Mouse (Mus musculus): ENCODE data around the gene Srarp. TPM values are rescaled to one million over a fixed set of nuclear protein-coding genes. Genes with fewer than 3 reads are reported as not detected.

Srarp gene
- total RNA-seq (2014; fragmentation: Nextera tagmentation) (not detected in 2 replicates), total RNA-seq (2017) (not detected in 2 replicates)

DNA sequence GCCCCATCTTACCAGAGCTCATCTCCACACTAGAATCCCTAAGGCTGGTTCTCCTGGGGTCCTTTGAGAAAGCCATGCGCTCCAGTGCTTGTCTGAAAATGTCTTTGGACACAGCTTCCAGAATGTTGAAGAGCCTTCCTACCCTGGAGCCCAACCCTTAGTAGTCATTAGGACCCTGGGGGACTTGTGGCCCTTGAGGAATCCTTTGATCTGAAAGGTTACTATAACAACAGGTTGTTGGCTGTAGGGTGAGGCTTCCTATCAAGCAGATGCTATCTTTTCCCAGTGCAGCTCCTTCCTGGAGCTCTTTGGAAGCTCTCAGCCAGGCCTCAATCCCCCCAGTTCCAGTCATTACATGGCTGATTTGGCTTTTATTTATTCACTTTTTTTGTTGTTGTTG lies at the start of gene Srarp:
TSS of gene Srarp (minus strand) at position 132 of the 400 bp plus-strand sequence.
- no peak for ATAC-seq (replicated peaks; ENCODE audit: low FRiP score, low TSS enrichment, poor library complexity, severe bottlenecking)

DNA sequence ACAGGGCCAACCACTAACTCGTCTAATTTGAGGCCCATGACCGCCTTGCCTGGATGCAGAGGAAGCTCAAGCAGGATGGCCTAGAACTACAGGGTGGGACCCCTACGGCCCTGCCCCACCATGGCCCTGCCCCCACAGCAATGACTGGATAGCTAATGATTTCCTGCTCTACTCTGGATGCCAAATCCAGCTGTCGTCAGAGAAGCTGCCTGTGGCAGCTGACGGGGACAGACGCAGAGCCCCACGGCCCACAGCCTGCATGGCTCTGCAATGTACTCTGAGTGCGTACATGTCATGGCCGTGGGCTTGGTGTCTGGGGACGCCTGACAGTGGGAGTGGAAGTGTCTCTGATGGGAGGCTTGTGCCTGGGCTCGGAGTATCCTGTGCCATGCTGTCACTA lies 48.2 kb upstream of the Srarp start:
- ATAC-seq (replicated peaks; ENCODE audit: low FRiP score, low TSS enrichment, poor library complexity, severe bottlenecking), result no peak

- ATAC-seq (replicated peaks; ENCODE audit: low FRiP score, low TSS enrichment, poor library complexity, severe bottlenecking), result no peak
Measured at GRCm38 (mm10) chr4:141479411-141479810, 43.5 kb upstream of the Srarp start.

- no peak for ATAC-seq (replicated peaks; ENCODE audit: low FRiP score, low TSS enrichment, poor library complexity, severe bottlenecking)
Measured at GRCm38 (mm10) chr4:141478794-141479193, 42.9 kb upstream of the Srarp start.

- ATAC-seq (replicated peaks; ENCODE audit: low FRiP score, low TSS enrichment, poor library complexity, severe bottlenecking), result no peak
Measured at GRCm38 (mm10) chr4:141478225-141478624, 42.3 kb upstream of the Srarp start.

GRCm38 (mm10) chr4:141477681-141478102 lies 41.8 kb upstream of the Srarp start:
- ATAC-seq (replicated peaks; ENCODE audit: low FRiP score, low TSS enrichment, poor library complexity, severe bottlenecking), result 0 out of 2 replicates have a peak, but pooled peaks have one; percentile 23

GRCm38 (mm10) chr4:141474431-141474830 lies 38.5 kb upstream of the Srarp start:
- ATAC-seq (replicated peaks; ENCODE audit: low FRiP score, low TSS enrichment, poor library complexity, severe bottlenecking), result no peak

GRCm38 (mm10) chr4:141472641-141473321 lies 36.9 kb upstream of the Srarp start:
- no peak for ATAC-seq (replicated peaks; ENCODE audit: low FRiP score, low TSS enrichment, poor library complexity, severe bottlenecking)

- ATAC-seq (replicated peaks; ENCODE audit: low FRiP score, low TSS enrichment, poor library complexity, severe bottlenecking), result no peak
Measured at GRCm38 (mm10) chr4:141471491-141471890, 35.6 kb upstream of the Srarp start.

- no peak for ATAC-seq (replicated peaks; ENCODE audit: low FRiP score, low TSS enrichment, poor library complexity, severe bottlenecking)
Measured at GRCm38 (mm10) chr4:141469343-141469742, 33.4 kb upstream of the Srarp start.

DNA sequence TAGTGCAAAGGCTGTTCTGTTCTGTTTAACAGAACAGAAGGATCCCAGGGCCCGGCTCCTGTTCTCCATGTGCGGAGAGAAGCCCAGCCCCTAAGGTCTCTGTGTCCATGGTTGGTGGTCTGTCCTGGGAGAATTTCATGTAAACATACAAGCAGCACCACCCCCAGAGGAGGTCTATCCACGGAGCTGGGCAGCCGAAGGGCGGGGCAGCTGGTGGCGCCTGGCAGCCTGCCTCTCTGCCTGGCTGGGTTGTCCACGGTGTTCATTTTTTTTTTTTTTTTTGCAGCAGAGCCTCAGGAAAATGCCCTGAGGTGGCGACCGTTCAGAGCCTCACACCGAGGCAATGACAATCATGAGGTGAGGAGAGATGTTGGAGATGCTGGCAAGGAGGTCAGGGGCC lies 32.7 kb upstream of the Srarp start:
- no peak for ATAC-seq (replicated peaks; ENCODE audit: low FRiP score, low TSS enrichment, poor library complexity, severe bottlenecking)

DNA sequence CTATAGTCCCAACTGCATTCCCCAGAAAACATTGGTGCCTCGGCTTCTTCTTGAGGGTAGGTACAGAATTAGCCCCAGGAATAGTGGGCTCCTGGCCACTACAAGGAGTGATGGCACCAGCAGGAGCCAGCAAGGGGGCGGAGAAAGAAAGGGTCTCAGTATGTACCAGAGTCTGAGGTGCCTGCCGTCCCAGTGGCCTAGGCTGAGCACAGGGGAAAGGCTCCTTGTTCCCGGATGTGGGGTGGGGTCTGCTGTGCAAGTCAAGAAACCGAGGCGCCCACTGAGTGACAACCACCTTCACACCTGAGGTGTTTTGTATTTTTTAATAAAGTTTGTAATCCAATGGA lies 31.6 kb upstream of the Srarp start:
- ATAC-seq (replicated peaks; ENCODE audit: low FRiP score, low TSS enrichment, poor library complexity, severe bottlenecking), result no peak

DNA sequence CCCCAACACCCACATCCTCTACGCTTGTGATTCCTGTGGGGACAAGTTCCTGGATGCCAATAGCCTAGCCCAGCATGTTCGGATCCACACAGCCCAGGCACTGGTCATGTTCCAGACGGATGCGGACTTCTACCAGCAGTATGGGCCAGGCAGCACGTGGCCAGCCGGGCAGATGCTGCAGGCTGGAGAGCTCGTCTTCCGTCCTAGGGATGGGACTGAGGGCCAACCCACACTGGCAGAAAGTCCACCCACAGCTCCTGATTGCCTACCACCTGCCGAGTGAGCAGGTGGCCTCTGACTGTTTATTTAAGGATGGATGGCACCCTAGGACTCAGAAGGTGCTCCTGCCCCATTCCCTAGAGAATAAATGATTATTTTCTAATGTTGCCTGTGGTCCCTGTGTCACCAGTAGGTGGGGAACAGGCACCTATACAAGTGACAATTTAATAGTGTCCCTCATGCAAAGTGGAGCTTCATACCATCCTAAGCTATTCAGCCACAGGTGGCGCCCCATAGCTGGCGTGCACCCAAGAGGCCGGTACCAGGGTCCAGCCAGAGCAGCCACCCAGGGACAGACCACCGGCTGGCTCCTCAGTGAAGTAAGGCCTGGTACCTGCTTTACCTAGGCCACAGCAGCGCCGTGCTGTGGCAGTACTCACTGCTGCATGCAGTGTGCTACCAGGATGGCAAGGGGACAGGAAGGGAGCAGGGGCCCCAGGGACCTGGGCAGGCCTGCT lies 31.1 kb upstream of the Srarp start:
- ATAC-seq (replicated peaks; ENCODE audit: low FRiP score, low TSS enrichment, poor library complexity, severe bottlenecking), result no peak

DNA sequence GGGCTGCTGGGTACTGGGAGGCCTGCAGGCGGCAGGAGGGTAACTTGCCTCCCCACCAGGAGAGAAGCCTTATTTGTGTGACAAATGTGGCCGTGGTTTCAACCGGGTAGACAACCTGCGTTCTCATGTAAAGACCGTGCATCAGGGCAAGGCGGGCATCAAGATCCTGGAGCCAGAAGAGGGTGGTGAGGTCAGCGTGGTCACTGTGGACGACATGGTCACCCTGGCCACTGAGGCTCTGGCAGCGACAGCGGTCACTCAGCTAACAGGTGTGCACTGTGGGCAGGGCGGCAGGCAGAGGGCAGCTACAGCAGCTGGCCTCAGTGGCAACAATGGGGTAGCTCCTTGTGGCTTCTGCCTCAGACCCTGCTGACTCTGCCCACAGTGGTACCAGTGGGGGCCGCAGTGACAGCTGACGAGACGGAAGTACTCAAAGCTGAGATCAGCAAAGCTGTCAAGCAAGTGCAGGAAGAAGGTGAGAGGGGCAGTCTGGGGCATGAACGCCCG lies 30.4 kb upstream of the Srarp start:
- ATAC-seq (replicated peaks; ENCODE audit: low FRiP score, low TSS enrichment, poor library complexity, severe bottlenecking), result no peak

GRCm38 (mm10) chr4:141465512-141466288 lies 29.8 kb upstream of the Srarp start:
- ATAC-seq (replicated peaks; ENCODE audit: low FRiP score, low TSS enrichment, poor library complexity, severe bottlenecking), result no peak

DNA sequence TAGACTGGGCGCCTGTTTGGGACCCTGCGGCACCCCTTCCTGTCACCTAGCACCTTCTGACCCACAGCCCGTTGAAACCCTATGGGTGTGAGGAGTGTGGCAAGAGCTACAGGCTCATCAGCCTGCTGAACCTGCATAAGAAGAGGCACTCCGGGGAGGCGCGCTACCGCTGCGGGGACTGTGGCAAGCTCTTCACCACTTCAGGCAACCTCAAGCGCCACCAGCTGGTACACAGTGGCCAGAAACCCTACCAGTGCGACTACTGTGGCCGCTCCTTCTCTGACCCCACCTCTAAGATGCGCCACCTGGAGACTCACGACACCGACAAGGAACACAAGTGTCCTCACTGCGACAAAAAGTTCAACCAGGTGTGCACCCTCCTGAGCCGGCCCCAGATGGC lies 28.8 kb upstream of the Srarp start:
- ATAC-seq (replicated peaks; ENCODE audit: low FRiP score, low TSS enrichment, poor library complexity, severe bottlenecking), result no peak

DNA sequence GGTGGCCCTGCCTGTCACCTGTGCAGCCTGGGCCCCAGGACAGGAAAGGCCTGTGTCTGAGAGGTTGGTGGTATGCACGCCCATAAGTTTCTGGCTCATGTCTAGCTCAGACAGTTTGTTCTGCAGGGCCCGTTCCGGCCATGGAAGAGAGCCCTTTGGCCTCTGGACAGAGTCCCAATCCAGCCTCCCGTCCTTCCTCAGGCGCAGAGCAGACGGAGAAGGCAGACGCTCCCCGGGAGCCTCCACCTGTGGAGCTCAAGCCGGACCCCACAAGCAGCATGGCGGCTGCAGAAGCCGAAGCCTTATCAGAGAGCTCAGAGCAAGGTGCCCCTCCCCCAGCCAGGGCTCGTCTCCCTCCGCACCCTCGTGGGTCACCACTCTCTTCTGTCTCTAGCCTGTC lies 27.6 kb upstream of the Srarp start:
- ATAC-seq (replicated peaks; ENCODE audit: low FRiP score, low TSS enrichment, poor library complexity, severe bottlenecking), result no peak

DNA sequence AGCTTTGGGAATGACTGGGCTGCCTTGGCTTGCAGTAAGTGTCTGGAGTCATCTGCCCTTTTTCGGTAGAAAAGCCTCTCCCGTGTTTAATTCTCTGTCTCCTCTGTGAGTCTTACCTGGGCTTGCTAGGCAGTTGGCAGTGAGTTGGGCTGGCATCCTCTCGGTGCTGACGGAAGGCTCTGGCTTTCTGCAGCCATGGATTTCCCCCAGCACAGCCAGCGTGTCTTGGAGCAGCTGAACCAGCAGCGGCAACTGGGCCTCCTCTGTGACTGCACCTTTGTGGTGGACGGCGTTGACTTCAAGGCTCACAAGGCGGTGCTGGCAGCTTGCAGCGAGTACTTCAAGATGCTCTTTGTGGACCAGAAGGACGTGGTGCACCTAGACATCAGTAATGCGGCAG lies 25.7 kb upstream of the Srarp start:
- ATAC-seq (replicated peaks; ENCODE audit: low FRiP score, low TSS enrichment, poor library complexity, severe bottlenecking), result no peak

- ATAC-seq (replicated peaks; ENCODE audit: low FRiP score, low TSS enrichment, poor library complexity, severe bottlenecking), result no peak
Measured at GRCm38 (mm10) chr4:141461088-141461487, 25.2 kb upstream of the Srarp start.

- ATAC-seq (replicated peaks; ENCODE audit: low FRiP score, low TSS enrichment, poor library complexity, severe bottlenecking), result no peak
Measured at GRCm38 (mm10) chr4:141460481-141460880, 24.6 kb upstream of the Srarp start.
